Mouse (Mus musculus): ENCODE measurements around the gene Dnah2. TPM values are rescaled to one million over a fixed set of nuclear protein-coding genes. Genes with fewer than 3 reads are reported as not detected.

The Dnah2 gene
- polyA plus RNA-seq, 1 experiment from 2014 or later: 4.8 TPM

DNA sequence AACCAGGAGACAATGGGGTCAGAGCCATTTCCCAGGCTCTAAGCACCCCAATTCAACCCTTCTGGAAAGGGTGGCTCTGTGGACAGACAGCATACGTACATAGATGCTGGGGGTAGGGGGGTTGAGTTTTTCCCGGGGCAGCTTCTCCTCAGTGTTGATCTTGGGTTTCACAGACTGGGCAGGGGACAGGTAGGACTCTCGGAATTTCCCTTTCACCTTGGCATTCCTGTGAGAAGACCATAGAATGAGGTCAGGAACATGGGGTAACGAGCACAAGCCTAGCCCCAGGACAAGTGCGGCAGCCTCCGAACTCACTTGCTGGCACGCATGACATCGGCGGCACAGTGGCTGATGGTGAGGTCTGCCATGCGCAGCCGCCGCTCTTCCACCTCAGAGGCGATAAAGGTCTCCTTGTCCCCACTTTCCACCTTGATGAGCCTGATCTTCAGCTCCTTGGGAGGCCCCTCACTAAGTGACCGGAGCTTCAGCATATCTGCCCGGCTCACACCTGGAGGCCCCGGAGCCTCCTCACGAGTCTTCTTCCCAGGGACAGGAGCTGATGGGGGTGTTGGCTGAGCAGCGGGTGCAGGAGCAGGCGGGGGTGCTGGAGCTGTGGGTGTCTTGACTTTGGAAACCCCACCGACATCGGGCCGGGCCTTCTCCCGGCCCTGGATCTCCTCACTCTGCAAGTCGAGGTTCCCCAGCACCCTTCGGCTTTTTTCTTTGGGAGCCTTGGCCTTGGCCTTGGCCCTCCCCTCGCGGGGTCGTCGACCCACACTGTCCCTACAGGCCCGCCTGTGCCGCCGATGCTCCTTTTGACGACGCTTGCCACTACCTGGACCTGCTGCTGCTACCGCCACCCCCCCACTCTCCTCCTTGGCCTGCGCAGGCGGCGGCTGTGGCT lies 145.0 kb downstream of the Dnah2 start:
- no peak for DNase-seq
- 94% methylated on average over 38 of the region's 38 CpGs for WGBS

DNA sequence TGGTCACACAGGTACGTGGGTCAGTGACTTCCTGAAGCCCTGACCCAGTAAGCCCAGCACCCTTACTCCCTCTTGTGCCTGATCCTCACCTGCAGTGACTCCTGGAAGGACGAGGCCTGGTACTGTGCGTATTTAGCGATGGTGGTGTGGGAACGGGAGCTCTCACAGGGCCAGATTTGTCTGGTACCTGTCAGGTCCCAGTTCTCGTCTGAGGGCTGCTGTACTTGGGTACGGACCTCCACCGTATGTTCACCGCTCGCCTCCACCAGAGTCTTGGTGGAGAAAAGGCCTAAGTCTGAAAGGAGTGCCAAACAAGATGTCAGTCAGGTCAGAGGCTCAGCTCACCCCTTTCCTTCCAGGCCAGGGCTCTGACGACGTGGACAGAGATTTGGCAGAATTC lies 146.9 kb downstream of the Dnah2 start:
- no peak for DNase-seq
- Histone ChIP-seq H3K4me1 (ENCODE audit: control insufficient read depth, insufficient read depth, low read length) (0 out of 2 replicates have a peak, but pooled peaks cover 7% of the 10 kb centered on the region), H3K27ac (replicated peaks; ENCODE audit: low read depth, low read length) (no peak overlapping the region), H3K4me2 (ENCODE audit: low read length) (no peak overlapping the region), H3K4me3 (replicated peaks; ENCODE audit: low read depth, low read length) (no peak overlapping the region), H3K9ac (replicated peaks; ENCODE audit: low read length) (no peak overlapping the region), H3K27me3 (ENCODE audit: control insufficient read depth, insufficient read depth, low read length) (no peaks in the 10 kb centered on the region), H3K36me3 (ENCODE audit: control insufficient read depth, insufficient read depth, low read length) (peaks cover 91% of the 10 kb centered on the region), H3K9me3 (ENCODE audit: control insufficient read depth, low read length) (no peaks in the 10 kb centered on the region)
- no peak for ATAC-seq (ENCODE audit: low FRiP score, low TSS enrichment)
- 85% methylated on average over 12 of the region's 12 CpGs for WGBS

More for the DNA sequence above, 145.0 kb downstream of the Dnah2 start:
- Histone ChIP-seq H3K36me3 (ENCODE audit: control insufficient read depth, insufficient read depth, low read length) (peaks cover 94% of the 10 kb centered on the region), H3K4me2 (ENCODE audit: low read length) (no peak overlapping the region), H3K27ac (replicated peaks; ENCODE audit: low read depth, low read length) (0 out of 2 replicates have a peak overlapping the region, but pooled peaks have one; percentile 8), H3K27me3 (ENCODE audit: control insufficient read depth, insufficient read depth, low read length) (no peaks in the 10 kb centered on the region), H3K4me1 (ENCODE audit: control insufficient read depth, insufficient read depth, low read length) (peaks cover 10% of the 10 kb centered on the region), H3K9me3 (ENCODE audit: control insufficient read depth, low read length) (no peaks in the 10 kb centered on the region), H3K4me3 (replicated peaks; ENCODE audit: low read depth, low read length) (no peak overlapping the region), H3K9ac (replicated peaks; ENCODE audit: low read length) (no peak overlapping the region)
- no peak for ATAC-seq (ENCODE audit: low FRiP score, low TSS enrichment)

DNA sequence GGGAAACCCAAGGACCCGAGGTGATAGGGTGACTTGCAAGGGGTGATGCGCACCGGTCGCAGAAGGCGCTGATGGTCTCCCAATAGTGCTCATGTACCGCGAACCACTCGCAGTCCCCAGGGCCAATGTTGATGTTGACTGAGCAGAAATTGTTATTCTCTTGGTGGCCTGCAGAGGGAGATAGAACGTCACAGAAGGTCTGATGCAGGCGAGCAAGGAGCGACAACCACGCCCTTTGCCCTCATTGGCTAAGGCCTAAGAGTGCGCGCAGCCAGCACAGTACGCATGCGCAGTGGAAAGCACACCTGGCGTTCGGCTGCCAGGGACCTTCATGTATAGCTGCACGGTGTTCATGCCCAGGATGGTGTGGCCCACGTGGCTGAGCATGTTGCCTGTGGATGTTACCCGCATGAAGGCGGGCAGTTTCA lies 147.7 kb downstream of the Dnah2 start:
- no peak overlapping the region for H3K9ac ChIP-seq (replicated peaks; ENCODE audit: low read length)
- no peaks in the 10 kb centered on the region for H3K9me3 ChIP-seq (ENCODE audit: control insufficient read depth, low read length)
- no peak overlapping the region for H3K27ac ChIP-seq (replicated peaks; ENCODE audit: low read depth, low read length)
- no peak overlapping the region for H3K4me3 ChIP-seq (replicated peaks; ENCODE audit: low read depth, low read length)
- ATAC-seq (ENCODE audit: low FRiP score, low TSS enrichment) (peak; percentile 74), DNase-seq (peak; percentile 95)
- no peaks in the 10 kb centered on the region for H3K27me3 ChIP-seq (ENCODE audit: control insufficient read depth, insufficient read depth, low read length)
- peaks cover 83% of the 10 kb centered on the region for H3K36me3 ChIP-seq (ENCODE audit: control insufficient read depth, insufficient read depth, low read length)
- 15% methylated on average over 22 of the region's 22 CpGs for WGBS
- no peak overlapping the region for H3K4me2 ChIP-seq (ENCODE audit: low read length)
- H3K4me1 ChIP-seq (ENCODE audit: control insufficient read depth, insufficient read depth, low read length): 0 out of 2 replicates have a peak, but pooled peaks cover 12% of the 10 kb centered on the region

DNA sequence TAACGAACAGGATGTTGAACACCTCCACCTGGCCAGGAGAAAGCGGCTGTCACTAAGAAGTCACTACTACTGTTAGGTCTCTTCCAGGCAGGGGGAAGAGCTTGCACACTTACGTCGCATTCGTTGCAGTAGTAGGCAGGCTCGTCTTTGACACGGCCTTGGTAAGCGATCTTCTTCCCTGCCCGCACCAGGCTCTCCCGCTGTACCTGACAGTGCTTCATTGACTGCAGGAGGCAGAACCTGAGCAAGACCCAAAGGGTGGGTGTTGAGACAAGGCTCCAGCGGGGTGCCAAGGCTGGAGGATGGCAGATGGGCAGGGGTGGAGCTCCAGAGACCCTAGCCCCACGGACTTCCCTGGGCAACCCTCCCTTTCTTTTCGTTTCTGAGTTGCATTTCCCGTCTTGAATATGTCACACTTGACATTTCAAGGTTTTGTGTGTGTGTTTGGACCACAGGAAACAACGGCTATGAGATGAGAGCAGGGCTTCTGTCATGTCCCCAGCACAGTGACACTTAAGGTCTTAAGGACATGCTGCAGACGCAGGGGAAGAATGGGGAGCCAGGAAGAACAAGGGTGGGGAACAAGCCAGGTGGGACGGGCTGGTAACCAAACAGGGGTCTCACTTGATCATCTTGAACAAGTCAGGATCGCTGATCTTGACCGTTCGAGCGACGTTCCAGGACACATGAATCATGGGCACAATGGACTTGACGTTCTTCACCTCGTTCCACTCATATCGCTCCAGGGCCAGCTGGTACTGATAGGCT lies 148.6 kb downstream of the Dnah2 start:
- WGBS: 77% methylated on average over 25 of the region's 25 CpGs
- Histone ChIP-seq H3K4me2 (ENCODE audit: low read length) (no peak overlapping the region), H3K36me3 (ENCODE audit: control insufficient read depth, insufficient read depth, low read length) (peaks cover 74% of the 10 kb centered on the region), H3K9me3 (ENCODE audit: control insufficient read depth, low read length) (no peaks in the 10 kb centered on the region), H3K4me1 (ENCODE audit: control insufficient read depth, insufficient read depth, low read length) (0 out of 2 replicates have a peak, but pooled peaks cover 12% of the 10 kb centered on the region), H3K4me3 (replicated peaks; ENCODE audit: low read depth, low read length) (no peak overlapping the region), H3K27ac (replicated peaks; ENCODE audit: low read depth, low read length) (no peak overlapping the region), H3K9ac (replicated peaks; ENCODE audit: low read length) (no peak overlapping the region; the same call in 1 of the 2 replicates), H3K27me3 (ENCODE audit: control insufficient read depth, insufficient read depth, low read length) (no peaks in the 10 kb centered on the region)
- ATAC-seq (ENCODE audit: low FRiP score, low TSS enrichment) (no peak), DNase-seq (no peak)

DNA sequence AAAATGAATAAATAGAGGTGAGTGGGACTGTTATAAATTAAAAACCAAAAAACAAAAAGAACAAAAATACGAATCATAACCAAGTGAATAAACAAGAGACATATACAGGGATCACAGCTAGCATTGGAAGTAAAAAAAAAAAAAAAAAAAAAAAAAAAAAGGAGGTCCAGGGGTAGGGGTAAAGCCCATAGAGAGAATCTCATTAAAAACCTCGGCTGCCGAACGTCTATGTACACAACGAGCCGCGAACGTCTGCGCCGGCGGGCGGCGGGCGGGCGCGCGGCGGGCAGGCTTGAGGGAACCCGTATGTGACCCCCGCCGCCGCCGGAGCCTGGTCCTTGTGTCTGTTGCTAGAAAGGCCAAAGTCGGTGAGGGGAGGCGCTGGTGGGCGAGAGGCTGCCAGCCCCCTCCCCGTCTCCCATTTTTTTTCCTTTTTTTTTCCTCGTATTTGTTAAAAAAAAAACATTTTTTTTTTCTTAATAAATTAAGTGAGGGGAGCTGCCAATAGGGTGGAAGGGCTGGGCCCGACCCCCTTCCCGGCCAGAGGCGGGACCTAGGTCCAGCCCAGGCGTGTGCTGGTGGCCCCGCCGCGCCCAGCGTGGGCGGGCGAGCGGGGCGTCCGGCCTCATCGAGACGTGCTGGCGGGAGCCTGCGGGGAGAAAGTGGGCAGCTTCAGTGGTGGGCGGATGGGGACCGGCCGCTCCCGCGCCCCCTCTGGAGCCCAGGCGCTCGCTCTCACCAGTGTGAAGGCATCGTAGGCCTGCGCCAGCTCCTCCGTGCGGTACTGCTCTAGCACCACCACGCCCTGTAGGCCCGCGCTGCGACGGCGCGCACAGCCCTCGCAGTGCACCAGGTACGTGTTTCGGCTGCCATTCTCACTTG lies 149.5 kb downstream of the Dnah2 start:
- peaks cover 66% of the 10 kb centered on the region for H3K36me3 ChIP-seq (ENCODE audit: control insufficient read depth, insufficient read depth, low read length)
- H3K9me3 ChIP-seq (ENCODE audit: control insufficient read depth, low read length): no peaks in the 10 kb centered on the region
- H3K4me2 ChIP-seq (ENCODE audit: low read length): no peak overlapping the region
- 16% methylated on average over 65 of the region's 66 CpGs for WGBS
- no peak overlapping the region for H3K4me3 ChIP-seq (replicated peaks; ENCODE audit: low read depth, low read length)
- peak; percentile 56 for DNase-seq
- H3K4me1 ChIP-seq (ENCODE audit: control insufficient read depth, insufficient read depth, low read length): peaks cover 14% of the 10 kb centered on the region; the same call in 1 of the 2 replicates
- H3K9ac ChIP-seq (replicated peaks; ENCODE audit: low read length): no peak overlapping the region; the same call in 1 of the 2 replicates
- no peak overlapping the region for H3K27ac ChIP-seq (replicated peaks; ENCODE audit: low read depth, low read length)
- H3K27me3 ChIP-seq (ENCODE audit: control insufficient read depth, insufficient read depth, low read length): no peaks in the 10 kb centered on the region
- ATAC-seq (ENCODE audit: low FRiP score, low TSS enrichment): no peak

DNA sequence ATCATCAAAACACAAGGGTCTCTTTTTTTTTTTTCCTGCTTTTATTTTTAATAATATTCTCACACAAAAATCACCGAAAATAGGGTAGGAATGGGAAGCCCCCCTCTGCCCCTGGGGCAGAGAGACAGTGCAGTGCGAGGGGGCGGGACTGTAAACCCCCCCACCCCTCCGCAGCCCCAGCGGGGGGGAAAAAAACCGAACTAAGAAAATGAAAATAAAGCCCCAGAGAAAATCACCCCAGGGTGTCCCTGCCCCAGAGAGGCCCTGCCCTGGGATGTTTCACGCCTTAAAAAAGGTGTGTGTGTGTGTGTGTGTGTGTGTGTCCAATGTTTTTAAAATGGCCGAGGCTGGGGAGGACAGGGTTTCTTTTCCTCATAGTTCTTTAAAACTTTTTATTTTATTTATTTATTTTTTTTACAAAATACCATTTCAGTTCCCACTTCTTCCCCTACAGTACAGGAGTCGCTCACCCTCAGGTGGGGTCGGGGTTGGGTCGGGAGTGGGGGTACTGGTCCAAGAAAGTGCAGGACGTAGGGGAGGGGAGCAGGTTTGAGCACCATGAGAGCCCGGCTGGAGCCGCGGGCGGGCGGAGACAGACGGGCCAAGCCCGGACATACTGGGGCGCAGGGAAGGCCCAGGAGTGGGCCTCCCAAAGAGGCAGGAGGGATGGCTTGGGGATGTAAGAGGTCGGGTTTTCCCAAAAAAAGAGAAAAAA lies 150.3 kb downstream of the Dnah2 start:
- DNase-seq (no peak), ATAC-seq (ENCODE audit: low FRiP score, low TSS enrichment) (no peak)
- Histone ChIP-seq H3K9me3 (ENCODE audit: control insufficient read depth, low read length) (no peaks in the 10 kb centered on the region), H3K27me3 (ENCODE audit: control insufficient read depth, insufficient read depth, low read length) (no peaks in the 10 kb centered on the region), H3K36me3 (ENCODE audit: control insufficient read depth, insufficient read depth, low read length) (peaks cover 58% of the 10 kb centered on the region), H3K4me3 (replicated peaks; ENCODE audit: low read depth, low read length) (no peak overlapping the region; the same call in 1 of the 2 replicates), H3K27ac (replicated peaks; ENCODE audit: low read depth, low read length) (no peak overlapping the region), H3K4me1 (ENCODE audit: control insufficient read depth, insufficient read depth, low read length) (peaks cover 17% of the 10 kb centered on the region; the same call in 1 of the 2 replicates), H3K4me2 (ENCODE audit: low read length) (0 out of 2 replicates have a peak overlapping the region, but pooled peaks have one; percentile 10), H3K9ac (replicated peaks; ENCODE audit: low read length) (no peak overlapping the region)
- WGBS: 18% methylated on average over 21 of the region's 21 CpGs

DNA sequence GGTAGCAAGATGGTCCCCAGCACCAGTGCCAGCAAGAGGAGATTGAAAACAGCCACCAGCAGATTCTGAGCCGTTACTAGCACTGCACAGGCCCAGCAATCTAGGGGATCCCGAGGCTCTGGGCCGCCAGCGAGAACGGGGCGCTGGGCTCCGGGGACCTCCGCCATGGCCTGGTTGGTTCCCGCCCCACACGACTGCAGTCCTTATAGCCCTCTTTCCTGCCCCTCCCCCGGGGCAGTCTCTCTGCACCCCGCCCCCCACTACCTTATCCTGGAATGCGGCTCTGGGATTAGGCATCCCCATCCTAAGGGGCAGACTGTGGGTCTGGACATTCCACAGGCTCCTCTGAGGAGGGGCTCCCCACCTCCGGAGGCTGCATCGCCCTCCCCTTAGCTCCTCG lies 150.9 kb downstream of the Dnah2 start, which contains the start of gene Tmem88:
Gene Tmem88, minus strand, starts transcription at position 176 of the 400 bp plus-strand sequence.
- Histone ChIP-seq H3K36me3 (ENCODE audit: control insufficient read depth, insufficient read depth, low read length) (peaks cover 52% of the 10 kb centered on the region), H3K27ac (replicated peaks; ENCODE audit: low read depth, low read length) (0 out of 2 replicates have a peak within 1 kb of the TSS, but pooled peaks have one; percentile 52), H3K4me2 (ENCODE audit: low read length) (peak within 1 kb of the TSS; percentile 32), H3K4me3 (replicated peaks; ENCODE audit: low read depth, low read length) (peak within 1 kb of the TSS; percentile 5; the same call in 1 of the 2 replicates), H3K9me3 (ENCODE audit: control insufficient read depth, low read length) (no peaks in the 10 kb centered on the region), H3K4me1 (ENCODE audit: control insufficient read depth, insufficient read depth, low read length) (peaks cover 17% of the 10 kb centered on the region; the same call in 1 of the 2 replicates), H3K9ac (replicated peaks; ENCODE audit: low read length) (no peak within 1 kb of the TSS; the same call in 1 of the 2 replicates), H3K27me3 (ENCODE audit: control insufficient read depth, insufficient read depth, low read length) (no peaks in the 10 kb centered on the region)
- WGBS: 5% methylated on average over 16 of the region's 16 CpGs
- no peak for ATAC-seq (ENCODE audit: low FRiP score, low TSS enrichment)
- DNase-seq: no peak

Measured in midbrain, embryonic 14.5 days (tissue).